Mouse (Mus musculus) forebrain, embryonic 15.5 days (tissue): ENCODE data around the gene Hist1h2ae. TPM values are rescaled to one million over a fixed set of nuclear protein-coding genes. Genes with fewer than 3 reads are reported as not detected.

ENCODE experiments used
- ATAC-seq: fragments of 200-750 bp; cut with Nextera tagmentation; replicated peaks from 2 replicates; pipeline ENCODE4 v1.8.0; 2017; ENCODE audit warnings: mild to moderate bottlenecking, moderate TSS enrichment, moderate library complexity
- H3K27ac ChIP-seq: fragments of 300-500 bp; sonication (generic); replicated peaks from 2 replicates; pipeline ENCODE4 v1.5.1; 2015; ENCODE audit warnings: mild to moderate bottlenecking, inconsistent platforms
- H3K27me3 ChIP-seq: fragments of 300-500 bp; sonication (generic); 2 replicates; pipeline ENCODE4 v1.6.1; 2015; ENCODE audit warnings: inconsistent platforms
- H3K36me3 ChIP-seq: fragments of 300-500 bp; sonication (generic); 2 replicates; pipeline ENCODE4 v1.6.1; 2015; ENCODE audit warnings: mild to moderate bottlenecking, inconsistent platforms
- H3K4me1 ChIP-seq: fragments of 300-500 bp; sonication (generic); 2 replicates; pipeline ENCODE4 v1.6.1; 2015; ENCODE audit warnings: inconsistent platforms
- H3K4me2 ChIP-seq: fragments of 300-500 bp; sonication (generic); replicated peaks from 2 replicates; pipeline ENCODE4 v1.6.1; 2015; ENCODE audit warnings: mild to moderate bottlenecking, inconsistent platforms
- H3K4me3 ChIP-seq: fragments of 300-500 bp; sonication (generic); 2 replicates; pipeline ENCODE4 v1.5.1; 2015; ENCODE audit warnings: mild to moderate bottlenecking, inconsistent platforms
- H3K9ac ChIP-seq: fragments of 300-500 bp; sonication (generic); replicated peaks from 2 replicates; pipeline ENCODE4 v1.6.1; 2015; ENCODE audit warnings: mild to moderate bottlenecking, inconsistent platforms
- H3K9me3 ChIP-seq: fragments of 300-500 bp; sonication (generic); 2 replicates; pipeline ENCODE4 v1.6.1; 2016; ENCODE audit warnings: inconsistent platforms
- WGBS: fragments of 180-500 bp; shearing (Covaris S2); methylation state at CpG from one replicate; pipeline ENCODE4 v1.1.7; 2015; ENCODE audit warnings: mixed read lengths; 5-methylcytosine and 5-hydroxymethylcytosine counted together
- polyA plus RNA-seq: library from polyadenylated mRNA; unstranded; fragments of >200 nt; fragmentation: Nextera tagmentation; extraction: Ambion mirVana; gene quantifications from 2 replicates; pipeline ENCODE4 v1.2.1, GENCODE M21; 2015

Gene Hist1h2ae
- polyA plus RNA-seq: 48.1 and 55.0 TPM in 2 replicates

- H3K36me3 ChIP-seq: no peaks in the 10 kb centered on the region
- H3K9ac ChIP-seq: peak within 1 kb of the TSS; percentile 69
- ATAC-seq: peak; percentile 93
- peak within 1 kb of the TSS; percentile 97 for H3K27ac ChIP-seq
- H3K4me3 ChIP-seq: peak within 1 kb of the TSS; percentile 50
- peaks cover 25% of the 10 kb centered on the region for H3K4me1 ChIP-seq
- WGBS: under 1% methylated on average over 18 of the region's 18 CpGs
- H3K27me3 ChIP-seq: no peaks in the 10 kb centered on the region
- H3K9me3 ChIP-seq: no peaks in the 10 kb centered on the region
- peak within 1 kb of the TSS; percentile 64 for H3K4me2 ChIP-seq
Measured at GRCm38 (mm10) chr13:23571022-23571503, at the start of gene Hist1h2ae, which contains the start of gene Hist1h2bg. Hist1h2ae (minus strand) TSS chr13:23571220. Hist1h2bg (plus strand) TSS chr13:23571396.

DNA sequence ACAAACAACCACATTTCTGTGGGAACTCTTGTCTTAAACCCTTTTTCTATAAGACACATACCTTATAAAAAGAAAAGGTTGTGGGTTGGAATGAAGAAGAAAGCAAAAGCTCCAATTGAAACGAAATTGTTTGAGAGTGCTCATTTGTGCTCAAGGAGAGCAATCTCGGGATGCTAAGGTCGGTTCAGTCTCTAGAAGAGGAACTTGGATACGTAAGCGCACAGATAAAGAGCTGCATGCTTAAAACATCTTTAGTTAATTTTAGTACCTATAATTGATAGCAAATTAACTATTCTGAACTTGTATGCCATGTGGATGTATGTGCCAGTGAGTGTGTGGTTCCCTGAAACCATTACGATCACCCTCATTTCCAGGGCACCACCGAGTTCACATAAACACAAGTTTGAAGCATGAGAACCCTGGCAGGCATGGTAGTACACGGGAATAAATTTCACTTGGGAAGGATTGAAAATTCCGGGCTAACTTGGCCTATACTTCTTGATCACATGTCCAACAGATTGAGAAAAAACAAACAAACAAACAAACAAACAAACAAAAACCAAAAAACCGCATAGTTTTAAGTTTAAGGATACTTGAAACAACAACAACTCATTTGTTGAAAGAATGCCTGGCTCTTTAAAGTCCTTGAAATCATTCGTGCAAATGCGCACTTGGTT is 49.2 kb upstream of the Hist1h2ae start:
- 42% methylated on average over 12 of the region's 12 CpGs for WGBS
- peak overlapping the region; percentile 51 for H3K9ac ChIP-seq
- H3K27ac ChIP-seq: peak overlapping the region; percentile 94
- no peaks in the 10 kb centered on the region for H3K36me3 ChIP-seq
- no peaks in the 10 kb centered on the region for H3K9me3 ChIP-seq
- H3K4me3 ChIP-seq: peak overlapping the region; percentile 69
- peak overlapping the region; percentile 96 for H3K4me2 ChIP-seq
- no peak for ATAC-seq
- no peaks in the 10 kb centered on the region for H3K27me3 ChIP-seq
- peaks cover 25% of the 10 kb centered on the region for H3K4me1 ChIP-seq

DNA sequence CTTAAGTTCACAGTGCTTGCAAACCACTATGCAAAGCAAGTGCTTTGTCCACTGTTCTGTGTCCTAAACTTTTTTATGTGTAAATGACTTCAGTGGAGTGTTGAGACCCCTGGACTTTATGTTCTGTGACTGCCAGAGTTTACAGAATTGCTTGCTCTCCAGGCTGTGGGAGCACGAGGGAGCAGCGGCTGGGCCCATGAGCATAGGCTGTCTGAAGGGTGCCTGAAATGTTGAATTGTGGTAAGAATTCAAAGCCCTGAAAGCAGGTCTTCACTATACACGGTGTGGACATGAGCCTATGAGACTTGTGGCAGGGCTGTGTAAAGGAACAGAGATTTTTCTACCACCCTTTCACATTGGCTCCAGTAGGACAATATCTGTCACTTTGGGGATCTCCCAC is 40.6 kb upstream of the Hist1h2ae start:
- Histone ChIP-seq H3K9me3 (no peaks in the 10 kb centered on the region), H3K4me1 (no peaks in the 10 kb centered on the region), H3K4me2 (no peak overlapping the region), H3K4me3 (no peak overlapping the region), H3K27ac (no peak overlapping the region), H3K27me3 (no peaks in the 10 kb centered on the region), H3K36me3 (no peaks in the 10 kb centered on the region), H3K9ac (no peak overlapping the region)
- ATAC-seq: no peak
- 89% methylated on average over 3 of the region's 3 CpGs for WGBS

DNA sequence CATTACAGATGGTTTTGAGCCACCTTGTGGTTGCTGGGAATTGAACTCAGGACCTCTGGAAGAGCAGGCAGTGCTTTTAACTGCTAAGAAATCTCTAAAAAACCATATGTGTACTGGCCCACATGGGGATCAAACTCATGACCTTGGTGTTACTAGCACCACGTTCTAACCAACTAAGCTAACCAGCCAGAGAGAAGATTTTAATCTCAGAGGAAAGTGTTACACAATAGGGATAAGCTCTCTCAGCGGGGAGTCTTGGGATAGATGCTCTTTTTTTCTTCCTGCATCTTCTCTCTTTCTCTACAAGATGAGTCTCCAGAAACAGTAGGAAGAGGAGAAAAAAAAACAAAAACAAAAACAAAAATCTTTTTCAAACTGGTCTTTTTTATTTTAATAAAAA is 39.4 kb upstream of the Hist1h2ae start:
- no peak for ATAC-seq
- H3K36me3 ChIP-seq: no peaks in the 10 kb centered on the region
- no peak overlapping the region for H3K27ac ChIP-seq
- no peak overlapping the region for H3K4me2 ChIP-seq
- H3K4me3 ChIP-seq: no peak overlapping the region
- no peaks in the 10 kb centered on the region for H3K9me3 ChIP-seq
- 82% methylated on average over 2 of the region's 2 CpGs for WGBS
- no peak overlapping the region for H3K9ac ChIP-seq
- no peaks in the 10 kb centered on the region for H3K27me3 ChIP-seq
- H3K4me1 ChIP-seq: no peaks in the 10 kb centered on the region

- H3K36me3 ChIP-seq: no peaks in the 10 kb centered on the region
- no peak for ATAC-seq
Measured at GRCm38 (mm10) chr13:23609844-23610243, 38.8 kb upstream of the Hist1h2ae start.

DNA sequence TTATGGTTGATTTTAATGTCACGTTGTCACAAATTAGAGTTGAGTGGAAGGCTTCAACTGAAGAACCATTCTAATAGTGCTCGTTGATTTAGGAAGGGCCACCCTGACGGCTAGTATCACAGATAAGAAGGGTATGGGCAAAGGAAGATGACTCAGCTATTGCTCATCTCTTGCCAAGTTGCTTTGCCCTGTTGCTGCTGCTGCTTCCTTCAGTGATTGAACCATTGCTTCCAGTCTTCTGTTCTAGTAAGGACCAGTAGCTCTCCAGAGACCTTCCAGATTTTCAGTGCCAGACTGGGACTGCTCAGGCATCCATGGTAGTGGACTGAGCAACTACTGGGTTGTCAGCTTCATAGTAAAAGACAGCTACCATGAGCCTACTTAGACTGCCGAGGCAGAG is 38.2 kb upstream of the Hist1h2ae start:
- Histone ChIP-seq H3K27ac (no peak overlapping the region), H3K9ac (no peak overlapping the region), H3K36me3 (no peaks in the 10 kb centered on the region), H3K9me3 (no peaks in the 10 kb centered on the region), H3K4me2 (no peak overlapping the region), H3K27me3 (no peaks in the 10 kb centered on the region), H3K4me1 (no peaks in the 10 kb centered on the region), H3K4me3 (no peak overlapping the region)
- ATAC-seq: no peak
- 91% methylated on average over 4 of the region's 4 CpGs for WGBS

More at GRCm38 (mm10) chr13:23609844-23610243, 38.8 kb upstream of the Hist1h2ae start:
- H3K27me3 ChIP-seq: no peaks in the 10 kb centered on the region
- no peaks in the 10 kb centered on the region for H3K9me3 ChIP-seq
- no peak overlapping the region for H3K9ac ChIP-seq
- no peak overlapping the region for H3K4me3 ChIP-seq
- H3K4me2 ChIP-seq: no peak overlapping the region
- H3K4me1 ChIP-seq: no peaks in the 10 kb centered on the region
- no peak overlapping the region for H3K27ac ChIP-seq

GRCm38 (mm10) chr13:23605052-23605451 is 34.0 kb upstream of the Hist1h2ae start:
- no peak overlapping the region for H3K4me3 ChIP-seq
- no peak for ATAC-seq
- H3K9ac ChIP-seq: no peak overlapping the region
- no peaks in the 10 kb centered on the region for H3K4me1 ChIP-seq
- H3K4me2 ChIP-seq: no peak overlapping the region
- WGBS: 89% methylated on average over 3 of the region's 3 CpGs
- no peaks in the 10 kb centered on the region for H3K9me3 ChIP-seq
- no peaks in the 10 kb centered on the region for H3K27me3 ChIP-seq
- no peak overlapping the region for H3K27ac ChIP-seq
- H3K36me3 ChIP-seq: no peaks in the 10 kb centered on the region

DNA sequence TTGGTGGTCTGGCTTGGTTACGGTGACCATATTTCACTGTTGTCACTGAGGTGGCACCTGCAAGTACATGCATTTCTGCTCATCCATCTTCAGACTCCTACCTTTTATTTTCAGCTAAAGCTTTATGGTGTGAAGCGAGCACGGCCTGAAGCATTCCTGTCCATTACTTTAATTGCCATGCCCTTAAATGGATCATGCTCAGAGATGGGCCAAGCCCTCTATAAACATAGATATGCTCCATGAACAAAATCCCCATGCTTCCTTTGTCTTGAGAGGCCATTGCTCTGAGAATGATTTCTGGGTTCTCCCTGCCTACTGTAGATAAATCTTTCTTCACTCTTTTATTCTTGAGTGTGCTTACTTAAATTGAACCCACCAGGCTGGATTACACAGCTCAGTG is 33.4 kb upstream of the Hist1h2ae start:
- H3K9me3 ChIP-seq: no peaks in the 10 kb centered on the region
- WGBS: 92% methylated on average over 3 of the region's 3 CpGs
- H3K4me3 ChIP-seq: no peak overlapping the region

DNA sequence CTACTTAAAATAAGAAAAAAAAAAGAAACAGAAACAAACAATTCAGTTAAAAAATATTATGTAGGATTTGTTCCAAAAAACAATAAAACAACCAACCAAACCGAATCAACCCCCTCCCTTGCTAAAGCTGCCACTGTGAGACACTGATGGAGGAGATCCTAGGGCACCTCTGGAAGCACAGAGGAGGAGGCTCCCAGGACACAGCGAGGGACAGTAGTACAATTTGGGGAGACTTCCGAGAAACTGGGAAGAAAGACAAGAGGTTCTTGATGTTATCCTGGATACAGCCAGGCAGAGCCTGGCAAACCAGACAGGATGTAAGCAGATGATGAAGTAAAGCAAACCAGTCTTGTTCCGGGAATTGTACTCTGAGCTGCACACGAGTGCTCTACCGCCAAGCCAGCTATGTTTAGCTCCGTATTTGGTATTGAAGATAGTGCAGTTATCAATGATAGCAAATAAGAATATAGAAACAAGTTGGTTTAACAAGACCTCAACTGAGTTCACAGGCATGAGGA is 32.2 kb upstream of the Hist1h2ae start:
- H3K27ac ChIP-seq: no peak overlapping the region
- no peaks in the 10 kb centered on the region for H3K9me3 ChIP-seq
- H3K4me1 ChIP-seq: no peaks in the 10 kb centered on the region
- no peak for ATAC-seq
- no peak overlapping the region for H3K4me2 ChIP-seq
- no peak overlapping the region for H3K4me3 ChIP-seq
- no peak overlapping the region for H3K9ac ChIP-seq
- 91% methylated on average over 7 of the region's 7 CpGs for WGBS
- no peaks in the 10 kb centered on the region for H3K27me3 ChIP-seq
- H3K36me3 ChIP-seq: no peaks in the 10 kb centered on the region

More for the DNA sequence above, 33.4 kb upstream of the Hist1h2ae start:
- H3K4me1 ChIP-seq: no peaks in the 10 kb centered on the region
- H3K4me2 ChIP-seq: no peak overlapping the region
- H3K27ac ChIP-seq: no peak overlapping the region
- H3K27me3 ChIP-seq: no peaks in the 10 kb centered on the region
- H3K9ac ChIP-seq: no peak overlapping the region
- no peak for ATAC-seq
- H3K36me3 ChIP-seq: no peaks in the 10 kb centered on the region

DNA sequence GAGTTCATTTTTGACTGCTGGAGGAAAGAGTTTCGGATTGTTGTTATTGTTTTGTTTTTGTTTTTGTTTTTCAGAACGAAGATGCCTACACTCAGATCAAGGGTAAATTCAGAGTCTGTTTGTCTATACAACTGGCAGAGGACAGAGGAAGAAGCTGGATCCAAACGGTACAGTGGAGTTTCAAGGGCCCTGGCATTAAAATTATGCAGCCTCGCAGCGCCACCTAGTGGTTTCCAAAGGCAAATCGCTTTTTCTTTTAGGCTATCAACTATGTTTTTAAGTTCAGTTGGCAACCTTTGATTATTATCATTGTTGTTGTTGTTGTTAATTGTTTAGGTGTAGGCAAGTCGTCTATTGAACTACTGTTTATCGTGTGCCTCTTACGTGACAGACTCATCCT is 26.9 kb upstream of the Hist1h2ae start:
- H3K4me1 ChIP-seq: no peaks in the 10 kb centered on the region
- no peak overlapping the region for H3K4me2 ChIP-seq
- no peak overlapping the region for H3K9ac ChIP-seq
- H3K4me3 ChIP-seq: no peak overlapping the region
- H3K9me3 ChIP-seq: no peaks in the 10 kb centered on the region
- ATAC-seq: no peak
- 8% methylated on average over 9 of the region's 9 CpGs for WGBS
- H3K36me3 ChIP-seq: no peaks in the 10 kb centered on the region
- no peak overlapping the region for H3K27ac ChIP-seq
- H3K27me3 ChIP-seq: no peaks in the 10 kb centered on the region

- H3K4me1 ChIP-seq: no peaks in the 10 kb centered on the region
- H3K27me3 ChIP-seq: no peaks in the 10 kb centered on the region
- no peaks in the 10 kb centered on the region for H3K36me3 ChIP-seq
- H3K27ac ChIP-seq: no peak overlapping the region
- H3K4me3 ChIP-seq: no peak overlapping the region
- no peak overlapping the region for H3K4me2 ChIP-seq
- no peak for ATAC-seq
- WGBS: 87% methylated on average over 7 of the region's 7 CpGs
- no peaks in the 10 kb centered on the region for H3K9me3 ChIP-seq
- no peak overlapping the region for H3K9ac ChIP-seq
Measured at GRCm38 (mm10) chr13:23595622-23596372, 24.8 kb upstream of the Hist1h2ae start.

GRCm38 (mm10) chr13:23595185-23595584 is 24.2 kb upstream of the Hist1h2ae start:
- H3K4me3 ChIP-seq: no peak overlapping the region
- ATAC-seq: no peak
- H3K9ac ChIP-seq: no peak overlapping the region
- H3K27ac ChIP-seq: no peak overlapping the region
- no peaks in the 10 kb centered on the region for H3K36me3 ChIP-seq
- 77% methylated on average over 2 of the region's 2 CpGs for WGBS
- no peak overlapping the region for H3K4me2 ChIP-seq
- no peaks in the 10 kb centered on the region for H3K27me3 ChIP-seq
- H3K4me1 ChIP-seq: no peaks in the 10 kb centered on the region
- H3K9me3 ChIP-seq: no peaks in the 10 kb centered on the region
